14 mouse cellular contexts compared by ENCODE assay signal in the genomic region with DNA sequence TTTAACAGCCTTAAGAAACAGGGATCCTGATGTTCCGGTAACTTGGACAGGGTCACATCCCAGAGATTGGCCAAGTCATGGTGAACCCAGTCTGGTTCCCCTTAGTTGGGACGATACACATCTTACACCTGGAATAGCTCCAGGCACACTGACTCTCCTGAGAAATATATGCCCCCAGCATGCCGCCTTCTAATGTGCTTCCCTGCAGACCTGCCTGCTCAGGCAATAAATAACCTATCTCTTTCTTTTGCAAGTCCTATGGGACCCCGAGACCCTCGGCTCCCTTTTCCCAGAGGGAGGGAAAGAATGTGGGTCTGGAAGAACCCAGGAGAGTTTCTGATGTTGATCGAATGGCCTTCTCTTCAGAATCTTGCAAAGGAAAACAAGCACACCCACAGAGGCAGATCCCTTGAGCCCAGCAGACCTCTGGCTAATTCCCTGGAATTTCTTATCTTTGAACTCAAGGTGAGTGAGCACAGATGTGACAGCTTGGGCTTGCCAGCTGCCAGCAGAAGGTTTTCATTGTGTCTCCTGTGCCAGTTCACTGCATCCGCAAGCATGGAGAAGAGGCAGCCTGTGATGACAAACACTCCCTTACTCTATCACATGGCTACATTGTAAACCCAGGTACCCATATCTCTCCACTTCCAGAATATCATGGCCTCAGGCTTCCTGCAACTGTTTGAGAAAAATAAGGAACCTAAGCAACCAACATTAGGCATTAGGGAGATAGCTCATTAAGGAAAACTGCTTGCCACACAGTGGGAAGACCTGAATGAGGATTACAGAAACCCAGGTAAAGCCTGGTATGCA. TPM values are rescaled to one million over a fixed set of nuclear protein-coding genes. Genes with fewer than 3 reads are reported as not detected.
DNase-seq lines count a peak whose midpoint lies in the region; ATAC-seq lines count a peak whose summit lies in the region.
"Had no signal": no experiment of that assay in that cellular context is flagged by ENCODE, and none has a peak within 500 bp of the region (broad histone marks: within the 10 kb centered on the region; RNA-seq: fewer than 3 reads in every experiment).

No protein-coding gene starts in this region.

- no peak overlapping the region for H3K9ac ChIP-seq in kidney, embryonic 15.5 days
- no peak overlapping the region for H3K9ac ChIP-seq in hindbrain, embryonic 15.5 days
- no peak overlapping the region for H3K9ac ChIP-seq in neural tube, embryonic 12.5 days
- H3K9ac ChIP-seq: lung, embryonic 15.5 days had no signal

- no peak overlapping the region for H3K4me3 ChIP-seq in kidney, embryonic 15.5 days (replicated peaks)
- no peak overlapping the region for H3K4me3 ChIP-seq in hindbrain, embryonic 15.5 days
- H3K4me3 ChIP-seq in neural tube, embryonic 12.5 days, result no peak overlapping the region
- H3K4me3 ChIP-seq: heart, adult 2 months; lung, embryonic 15.5 days had no signal

- no peaks in the 10 kb centered on the region for H3K9me3 ChIP-seq in kidney, embryonic 15.5 days (replicated peaks)
- H3K9me3 ChIP-seq in hindbrain, embryonic 15.5 days, result no peaks in the 10 kb centered on the region
- no peaks in the 10 kb centered on the region for H3K9me3 ChIP-seq in neural tube, embryonic 12.5 days
- H3K9me3 ChIP-seq: G1E; lung, embryonic 15.5 days had no signal

- H3K36me3 ChIP-seq in kidney, embryonic 15.5 days, result peaks cover 17% of the 10 kb centered on the region
- H3K36me3 ChIP-seq in hindbrain, embryonic 15.5 days, result no peaks in the 10 kb centered on the region
- no peaks in the 10 kb centered on the region; the same call in 1 of the 2 replicates for H3K36me3 ChIP-seq in neural tube, embryonic 12.5 days
- H3K36me3 ChIP-seq: G1E; lung, embryonic 15.5 days had no signal

- no peaks in the 10 kb centered on the region for H3K27me3 ChIP-seq in kidney, embryonic 15.5 days
- no peaks in the 10 kb centered on the region for H3K27me3 ChIP-seq in hindbrain, embryonic 15.5 days
- no peaks in the 10 kb centered on the region for H3K27me3 ChIP-seq in neural tube, embryonic 12.5 days (replicated peaks)
- H3K27me3 ChIP-seq: lung, embryonic 15.5 days had no signal

- peaks cover 86% of the 10 kb centered on the region for H3K4me1 ChIP-seq in kidney, embryonic 15.5 days
- H3K4me1 ChIP-seq in hindbrain, embryonic 15.5 days (replicated peaks), result peaks cover 69% of the 10 kb centered on the region
- peaks cover 85% of the 10 kb centered on the region for H3K4me1 ChIP-seq in neural tube, embryonic 12.5 days

- peak; percentile 35 to 40 for DNase-seq in adrenal gland, postnatal 36 days
- no peak for DNase-seq in adrenal gland, postnatal 10 days
- DNase-seq in kidney, postnatal 14 days, result no peak
- no peak for DNase-seq in left cerebral cortex, postnatal 14 days (ENCODE audit: low spot score in 2 of 2)
- no peak for DNase-seq in lung, postnatal 14 days
- DNase-seq: heart, adult 2 months; kidney, postnatal 4 days; thymus, postnatal 14 days had no signal

- intact Hi-C loops in left cerebral cortex, postnatal 14 days (cut with DNase I), result no loop called here

- H3K27ac ChIP-seq in kidney, embryonic 15.5 days, result 0 out of 2 replicates have a peak overlapping the region, but pooled peaks have one; percentile 2
- H3K27ac ChIP-seq in hindbrain, embryonic 15.5 days (replicated peaks), result peak overlapping the region; percentile 63; the same call in 1 of the 2 replicates
- no peak overlapping the region for H3K27ac ChIP-seq in neural tube, embryonic 12.5 days
- H3K27ac ChIP-seq: heart, adult 2 months; lung, embryonic 15.5 days had no signal

- WGBS in kidney, embryonic 15.5 days, result 41% methylated on average over 7 of the region's 7 CpGs
- WGBS in hindbrain, embryonic 15.5 days, result 30% methylated on average over 7 of the region's 7 CpGs
- WGBS in neural tube, embryonic 12.5 days, result 35% methylated on average over 7 of the region's 7 CpGs

- ATAC-seq in kidney, embryonic 15.5 days (replicated peaks; ENCODE audit: low FRiP score), result no peak; the same call in 1 of the 2 replicates
- ATAC-seq in hindbrain, embryonic 15.5 days (ENCODE audit: low FRiP score, low read depth), result peak; percentile 20; the same call in 1 of the 2 replicates
- ATAC-seq in neural tube, embryonic 12.5 days (ENCODE audit: low FRiP score, low read depth), result no peak
- ATAC-seq: activated CD4-positive, CD25-positive, alpha-beta regulatory T cell, adult 4 months had no signal

- no peak overlapping the region for H3K4me2 ChIP-seq in kidney, embryonic 15.5 days
- H3K4me2 ChIP-seq in hindbrain, embryonic 15.5 days, result peak overlapping the region; percentile 13; the same call in 1 of the 2 replicates
- peak overlapping the region; percentile 70 for H3K4me2 ChIP-seq in neural tube, embryonic 12.5 days (replicated peaks)
- H3K4me2 ChIP-seq: lung, embryonic 15.5 days had no signal

RNA-seq across cellular contexts. Expression of a gene that starts 8.6 kb away (rescaled TPM):
- total RNA-seq in adrenal gland, postnatal 36 days (2021), result 10 to 100 TPM; 42.4 to 82.2 TPM
- 10 to 100 TPM; 33.5 to 35.9 TPM for total RNA-seq in adrenal gland, postnatal 10 days (2021)
- 19.1 and 24.2 TPM in 2 replicates for polyA plus RNA-seq in kidney, embryonic 15.5 days (2015; fragmentation: Nextera tagmentation; extraction: Ambion mirVana)
- 15.8 and 19.4 TPM in 2 replicates for polyA plus RNA-seq in hindbrain, embryonic 15.5 days (2015; fragmentation: Nextera tagmentation; extraction: Ambion mirVana)
- polyA plus RNA-seq in neural tube, embryonic 12.5 days (2016; fragmentation: Nextera tagmentation; extraction: Ambion mirVana), result 32.1 and 34.3 TPM in 2 replicates
- total RNA-seq in left cerebral cortex, postnatal 14 days (2021), result 10 to 100 TPM; 19.5 to 23.9 TPM
- total RNA-seq: G1E had no signal
- polyA plus RNA-seq: G1E had no signal

Comparison
In these comparisons a context has a peak if more than half of its experiments do, and no peak if none do; other contexts are left out.
1. DNase-seq: peak in adrenal gland, postnatal 36 days (2 of 2); none in adrenal gland, postnatal 10 days (single experiment), kidney, postnatal 14 days (single experiment), left cerebral cortex, postnatal 14 days (0 of 2) and lung, postnatal 14 days (single experiment).